Mouse (Mus musculus): Measurements from ENCODE around the gene Map2k5. TPM values are rescaled to one million over a fixed set of nuclear protein-coding genes. Genes with fewer than 3 reads are reported as not detected.

Gene Map2k5
- polyA plus RNA-seq, 1 experiment, result 34.3 TPM

DNA sequence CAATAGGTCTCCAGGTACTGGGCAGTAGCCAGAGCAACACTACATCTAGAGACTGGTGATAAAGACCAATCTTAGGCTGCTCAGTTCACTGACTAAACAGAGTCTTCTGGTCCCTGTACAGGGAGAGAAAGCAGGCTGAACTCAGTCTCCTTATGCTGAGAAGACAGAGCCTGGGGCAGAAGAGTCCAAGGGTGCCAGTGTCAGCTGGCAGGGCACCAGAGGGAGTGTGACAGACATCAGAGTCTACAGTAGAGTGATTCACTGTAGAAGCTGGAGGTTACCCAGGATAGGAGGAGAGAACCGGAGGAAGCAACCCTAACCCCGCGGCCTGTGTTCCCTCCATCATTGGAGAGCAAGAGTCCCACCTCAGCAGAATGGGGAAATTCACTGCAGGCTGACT, 79.0 kb downstream of the Map2k5 start:
- peaks cover 2% of the 10 kb centered on the region; the same call in 1 of the 2 replicates for H3K4me1 ChIP-seq (ENCODE audit: control insufficient read depth, insufficient read depth, low read length)
- DNase-seq, result peak; percentile 26

DNA sequence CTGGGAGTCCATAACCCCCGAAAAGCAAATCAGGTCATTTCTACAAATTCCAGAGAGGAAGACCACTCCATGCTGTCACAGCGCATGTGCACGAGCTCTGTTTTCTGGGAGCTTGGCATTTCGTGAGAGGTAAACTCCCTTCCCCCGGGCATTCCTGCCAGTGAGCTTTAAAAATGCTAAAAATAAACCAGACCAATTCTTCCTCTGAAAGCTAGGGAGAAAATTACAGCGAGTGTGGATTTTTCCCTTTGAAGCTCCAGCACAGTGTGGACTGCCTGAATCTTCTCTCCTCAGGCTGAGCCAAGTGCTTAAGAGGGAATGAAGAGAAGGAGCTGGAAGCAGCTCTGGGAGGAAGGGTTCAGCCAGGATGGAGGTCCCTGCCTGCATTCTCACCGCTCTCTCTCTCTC, 82.1 kb downstream of the Map2k5 start:
- TF ChIP-seq CTCF (conservative IDR thresholded peaks at IDR 0.05; ENCODE audit: insufficient read depth, insufficient read length, low read depth, low read length), result no peak
- TF ChIP-seq POLR2A (IDR thresholded peaks at IDR 0.05; ENCODE audit: low read depth, low read length), result no peak
- H3K27ac ChIP-seq (ENCODE audit: insufficient read depth, low read depth, low read length), result peak overlapping the region; percentile 40; the same call in 1 of the 2 replicates
- DNase-seq, result peak; percentile 47
- WGBS, result 59% methylated on average over 7 of the region's 7 CpGs
- H3K36me3 ChIP-seq (ENCODE audit: control insufficient read depth, insufficient read depth, low read length), result peaks cover 1% of the 10 kb centered on the region; the same call in 1 of the 2 replicates
- H3K4me1 ChIP-seq (ENCODE audit: control insufficient read depth, insufficient read depth, low read length), result peaks cover 2% of the 10 kb centered on the region; the same call in 1 of the 2 replicates
- H3K27me3 ChIP-seq (replicated peaks; ENCODE audit: control insufficient read depth, insufficient read depth, low read length), result no peaks in the 10 kb centered on the region
- H3K4me3 ChIP-seq (ENCODE audit: insufficient read depth, low read depth, low read length), result no peak overlapping the region

More for the DNA sequence above, 79.0 kb downstream of the Map2k5 start:
- Histone ChIP-seq H3K27me3 (replicated peaks; ENCODE audit: control insufficient read depth, insufficient read depth, low read length) (no peaks in the 10 kb centered on the region), H3K4me3 (ENCODE audit: insufficient read depth, low read depth, low read length) (no peak overlapping the region), H3K36me3 (ENCODE audit: control insufficient read depth, insufficient read depth, low read length) (no peaks in the 10 kb centered on the region), H3K27ac (ENCODE audit: insufficient read depth, low read depth, low read length) (no peak overlapping the region)
- TF ChIP-seq POLR2A (IDR thresholded peaks at IDR 0.05; ENCODE audit: low read depth, low read length) (no peak), CTCF (conservative IDR thresholded peaks at IDR 0.05; ENCODE audit: insufficient read depth, insufficient read length, low read depth, low read length) (no peak)
- 93% methylated on average over 3 of the region's 3 CpGs for WGBS

DNA sequence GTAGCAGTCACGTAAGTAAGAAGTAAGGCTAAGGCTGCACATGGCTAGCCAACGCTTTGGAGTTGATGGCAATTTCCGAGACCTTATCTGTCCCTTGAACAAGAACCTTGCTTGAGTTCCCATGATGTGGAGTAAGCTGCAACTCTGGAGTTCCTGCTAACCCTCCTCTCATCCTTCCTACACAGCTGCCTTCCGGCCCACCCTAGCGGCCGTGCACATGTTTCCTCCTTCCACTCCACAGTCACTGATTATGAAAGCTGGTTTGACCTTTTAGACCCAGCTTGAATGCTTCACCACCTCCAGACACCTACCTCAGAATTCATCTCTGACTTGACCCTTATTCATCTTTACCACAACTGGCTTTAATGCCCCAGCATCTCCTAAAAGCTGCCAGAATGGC, 82.9 kb downstream of the Map2k5 start:
- Histone ChIP-seq H3K4me1 (ENCODE audit: control insufficient read depth, insufficient read depth, low read length) (peaks cover 2% of the 10 kb centered on the region; the same call in 1 of the 2 replicates), H3K27me3 (replicated peaks; ENCODE audit: control insufficient read depth, insufficient read depth, low read length) (no peaks in the 10 kb centered on the region), H3K4me3 (ENCODE audit: insufficient read depth, low read depth, low read length) (no peak overlapping the region), H3K27ac (ENCODE audit: insufficient read depth, low read depth, low read length) (peak overlapping the region; percentile 40; the same call in 1 of the 2 replicates), H3K36me3 (ENCODE audit: control insufficient read depth, insufficient read depth, low read length) (peaks cover 1% of the 10 kb centered on the region; the same call in 1 of the 2 replicates)
- TF ChIP-seq CTCF (conservative IDR thresholded peaks at IDR 0.05; ENCODE audit: insufficient read depth, insufficient read length, low read depth, low read length) (no peak), POLR2A (IDR thresholded peaks at IDR 0.05; ENCODE audit: low read depth, low read length) (no peak)
- DNase-seq, result peak; percentile 43
- 67% methylated on average over 6 of the region's 6 CpGs for WGBS

DNA sequence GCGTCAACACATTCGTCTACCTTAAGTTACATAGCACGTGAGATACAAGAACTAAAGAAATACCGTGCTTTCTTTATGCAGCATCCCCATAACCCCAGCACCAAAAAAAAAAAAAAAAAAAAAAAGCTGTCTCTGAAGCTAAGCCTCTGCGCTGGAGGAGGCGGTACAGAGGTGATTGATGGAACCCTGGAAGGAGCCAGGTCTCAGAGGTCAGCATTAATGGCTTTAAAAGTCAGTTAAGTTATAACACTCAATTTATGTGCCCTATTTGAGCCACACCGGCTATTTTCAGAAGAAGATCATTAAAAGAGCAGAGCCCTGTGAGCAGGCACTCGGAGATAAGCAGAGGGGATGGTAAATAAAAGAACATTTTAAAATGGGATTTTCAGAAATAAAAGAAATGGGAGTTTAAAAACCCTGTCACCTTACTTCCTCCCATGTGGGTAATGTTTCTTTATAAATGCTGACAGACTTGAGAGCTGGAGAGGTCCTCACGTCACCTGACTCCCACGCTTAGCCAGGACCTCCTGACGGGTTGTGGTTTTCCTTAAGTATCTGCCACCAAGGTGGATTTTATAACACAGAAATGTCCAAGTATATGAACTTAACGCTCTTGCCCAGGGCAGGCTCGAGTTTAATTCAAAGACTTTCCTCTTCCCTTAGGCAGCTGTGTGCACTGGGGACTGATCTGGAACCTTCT, 83.8 kb downstream of the Map2k5 start:
- DNase-seq, result peak; percentile 42

DNA sequence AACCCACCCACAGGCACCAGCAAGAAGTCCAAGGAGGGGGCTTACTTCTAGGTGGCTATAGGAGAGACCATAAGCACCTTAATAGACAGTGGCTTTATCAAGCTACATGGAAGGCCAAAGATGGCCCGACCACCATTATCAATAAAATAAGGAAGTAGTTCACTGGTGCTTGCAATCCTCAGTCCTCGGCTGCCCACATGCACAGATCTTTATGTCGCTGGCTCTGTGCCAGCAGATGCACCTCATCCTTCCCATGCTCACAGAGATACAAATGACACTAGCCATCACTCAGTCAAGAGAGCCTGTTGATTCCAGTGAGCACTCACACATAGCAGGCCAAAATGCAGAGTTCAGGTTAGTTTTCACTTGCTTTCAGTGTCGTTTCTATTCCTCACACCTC, 89.0 kb downstream of the Map2k5 start:
- Histone ChIP-seq H3K4me3 (ENCODE audit: insufficient read depth, low read depth, low read length) (no peak overlapping the region), H3K27me3 (replicated peaks; ENCODE audit: control insufficient read depth, insufficient read depth, low read length) (no peaks in the 10 kb centered on the region), H3K27ac (ENCODE audit: insufficient read depth, low read depth, low read length) (no peak overlapping the region), H3K4me1 (ENCODE audit: control insufficient read depth, insufficient read depth, low read length) (no peaks in the 10 kb centered on the region), H3K36me3 (ENCODE audit: control insufficient read depth, insufficient read depth, low read length) (peaks cover 1% of the 10 kb centered on the region; the same call in 1 of the 2 replicates)
- 94% methylated on average over 4 of the region's 4 CpGs for WGBS
- no peak for DNase-seq
- TF ChIP-seq CTCF (conservative IDR thresholded peaks at IDR 0.05; ENCODE audit: insufficient read depth, insufficient read length, low read depth, low read length), result no peak

More for the DNA sequence above, 83.8 kb downstream of the Map2k5 start:
- Histone ChIP-seq H3K27ac (ENCODE audit: insufficient read depth, low read depth, low read length) (no peak overlapping the region), H3K4me3 (ENCODE audit: insufficient read depth, low read depth, low read length) (no peak overlapping the region), H3K36me3 (ENCODE audit: control insufficient read depth, insufficient read depth, low read length) (peaks cover 1% of the 10 kb centered on the region; the same call in 1 of the 2 replicates), H3K4me1 (ENCODE audit: control insufficient read depth, insufficient read depth, low read length) (peaks cover 2% of the 10 kb centered on the region; the same call in 1 of the 2 replicates), H3K27me3 (replicated peaks; ENCODE audit: control insufficient read depth, insufficient read depth, low read length) (no peaks in the 10 kb centered on the region)
- WGBS, result 57% methylated on average over 13 of the region's 13 CpGs
- TF ChIP-seq POLR2A (IDR thresholded peaks at IDR 0.05; ENCODE audit: low read depth, low read length), result no peak
- no peak for TF ChIP-seq CTCF (conservative IDR thresholded peaks at IDR 0.05; ENCODE audit: insufficient read depth, insufficient read length, low read depth, low read length)

DNA sequence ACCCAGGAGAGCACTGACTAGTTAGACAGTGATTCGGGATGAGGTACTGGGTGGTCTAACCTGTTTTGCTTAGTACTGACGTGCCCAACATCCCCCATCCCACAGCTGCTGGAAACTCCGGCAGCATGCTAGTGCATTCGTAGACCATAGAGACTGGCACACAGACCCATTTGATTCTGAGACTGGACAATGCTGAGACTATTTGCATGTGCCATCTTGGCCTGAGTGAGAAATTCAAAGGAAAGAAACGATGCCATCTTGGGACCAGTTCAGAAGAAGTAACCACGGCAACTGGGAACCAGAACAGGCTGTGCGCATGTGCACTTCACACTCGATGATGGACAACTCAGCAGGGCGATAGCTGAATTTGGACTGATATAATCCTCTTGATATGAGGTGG, 93.3 kb downstream of the Map2k5 start:
- no peak overlapping the region for H3K4me3 ChIP-seq (ENCODE audit: insufficient read depth, low read depth, low read length)
- no peak for TF ChIP-seq POLR2A (IDR thresholded peaks at IDR 0.05; ENCODE audit: low read depth, low read length)
- TF ChIP-seq CTCF (conservative IDR thresholded peaks at IDR 0.05; ENCODE audit: insufficient read depth, insufficient read length, low read depth, low read length), result no peak
- WGBS, result 93% methylated on average over 9 of the region's 9 CpGs
- H3K27me3 ChIP-seq (replicated peaks; ENCODE audit: control insufficient read depth, insufficient read depth, low read length), result no peaks in the 10 kb centered on the region
- no peak for DNase-seq
- no peaks in the 10 kb centered on the region for H3K36me3 ChIP-seq (ENCODE audit: control insufficient read depth, insufficient read depth, low read length)
- no peak overlapping the region for H3K27ac ChIP-seq (ENCODE audit: insufficient read depth, low read depth, low read length)
- H3K4me1 ChIP-seq (ENCODE audit: control insufficient read depth, insufficient read depth, low read length), result no peaks in the 10 kb centered on the region

DNA sequence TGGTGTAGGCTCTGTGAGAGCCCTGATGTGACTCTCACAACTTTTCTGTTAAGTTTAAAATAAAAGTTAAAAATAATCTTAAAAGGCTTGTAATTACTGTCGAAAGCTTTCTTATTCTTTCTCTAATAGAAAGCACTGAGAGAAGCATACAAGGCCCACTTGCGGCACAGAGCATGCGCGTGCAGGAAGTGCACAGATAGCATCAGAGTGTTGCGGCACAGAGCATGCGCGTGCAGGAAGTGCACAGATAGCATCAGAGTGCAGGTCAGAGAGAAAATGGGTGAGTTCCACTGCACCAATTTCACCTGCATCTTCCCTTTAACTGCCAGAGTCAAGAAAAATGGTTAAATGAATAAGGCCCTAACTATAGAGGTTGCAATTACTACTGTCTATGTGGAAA, 95.7 kb downstream of the Map2k5 start:
- Histone ChIP-seq H3K27me3 (replicated peaks; ENCODE audit: control insufficient read depth, insufficient read depth, low read length) (no peaks in the 10 kb centered on the region), H3K4me3 (ENCODE audit: insufficient read depth, low read depth, low read length) (no peak overlapping the region), H3K36me3 (ENCODE audit: control insufficient read depth, insufficient read depth, low read length) (no peaks in the 10 kb centered on the region; the same call in 1 of the 2 replicates), H3K27ac (ENCODE audit: insufficient read depth, low read depth, low read length) (no peak overlapping the region), H3K4me1 (ENCODE audit: control insufficient read depth, insufficient read depth, low read length) (no peaks in the 10 kb centered on the region)
- WGBS, result 91% methylated on average over 7 of the region's 7 CpGs
- no peak for DNase-seq
- TF ChIP-seq CTCF (conservative IDR thresholded peaks at IDR 0.05; ENCODE audit: insufficient read depth, insufficient read length, low read depth, low read length) (no peak), POLR2A (IDR thresholded peaks at IDR 0.05; ENCODE audit: low read depth, low read length) (no peak)
